Mouse (Mus musculus) sigmoid colon, adult 10 weeks (tissue): ENCODE data around the gene Psmb6. TPM values are rescaled to one million over a fixed set of nuclear protein-coding genes. Genes with fewer than 3 reads are reported as not detected.

ENCODE experiments used
- polyA plus RNA-seq: library from polyadenylated mRNA; stranded (reverse); fragments of 350-450 nt; fragmentation: Illumina TruSeq; extraction: RNeasy Lipid Tissue Mini Kit (QIAGEN cat#74804); gene quantifications from one replicate; pipeline ENCODE4 v1.2.3, GENCODE M21; 2014; ENCODE audit warnings: low read depth, low replicate concordance

The Psmb6 gene
- polyA plus RNA-seq, result 16.2 TPM

GRCm38 (mm10) chr11:70525184-70525678, at the start of gene Psmb6:
Psmb6 (plus strand) TSS chr11:70525367.

GRCm38 (mm10) chr11:70504970-70505369, 20.2 kb upstream of the Psmb6 start, which contains the start of gene Tm4sf5:
Tm4sf5 (plus strand) TSS chr11:70505244.

DNA sequence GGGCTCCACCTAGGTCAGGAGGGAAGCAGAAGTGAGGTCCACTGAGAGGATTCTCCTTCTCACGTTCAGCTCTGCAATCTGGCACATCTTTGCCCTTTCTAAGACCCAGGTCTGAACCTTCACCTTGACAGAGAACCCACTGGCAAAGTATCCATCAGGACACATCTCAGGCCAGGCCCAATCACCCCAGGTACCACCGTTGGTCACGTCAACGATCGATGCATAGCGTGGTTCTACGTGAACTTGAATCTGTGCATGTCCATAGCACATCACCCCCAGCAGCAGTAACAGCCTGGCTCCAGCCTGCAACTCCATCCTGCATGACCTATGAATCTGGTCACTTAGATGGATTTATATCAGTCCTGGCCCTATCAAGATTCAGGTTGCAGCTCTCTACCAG, 10.9 kb upstream of the Psmb6 start, which contains the start of gene Vmo1:
Vmo1 (minus strand) TSS at position 329 of the 400 bp plus-strand sequence.

GRCm38 (mm10) chr11:70518923-70519322, 6.2 kb upstream of the Psmb6 start, which contains the start of gene Gltpd2:
Gltpd2 (plus strand) TSS chr11:70519196.

GRCm38 (mm10) chr11:70532839-70533238, 7.7 kb downstream of the Psmb6 start, which contains the start of gene Gm40193:
Gm40193 (minus strand) TSS chr11:70532939.

DNA sequence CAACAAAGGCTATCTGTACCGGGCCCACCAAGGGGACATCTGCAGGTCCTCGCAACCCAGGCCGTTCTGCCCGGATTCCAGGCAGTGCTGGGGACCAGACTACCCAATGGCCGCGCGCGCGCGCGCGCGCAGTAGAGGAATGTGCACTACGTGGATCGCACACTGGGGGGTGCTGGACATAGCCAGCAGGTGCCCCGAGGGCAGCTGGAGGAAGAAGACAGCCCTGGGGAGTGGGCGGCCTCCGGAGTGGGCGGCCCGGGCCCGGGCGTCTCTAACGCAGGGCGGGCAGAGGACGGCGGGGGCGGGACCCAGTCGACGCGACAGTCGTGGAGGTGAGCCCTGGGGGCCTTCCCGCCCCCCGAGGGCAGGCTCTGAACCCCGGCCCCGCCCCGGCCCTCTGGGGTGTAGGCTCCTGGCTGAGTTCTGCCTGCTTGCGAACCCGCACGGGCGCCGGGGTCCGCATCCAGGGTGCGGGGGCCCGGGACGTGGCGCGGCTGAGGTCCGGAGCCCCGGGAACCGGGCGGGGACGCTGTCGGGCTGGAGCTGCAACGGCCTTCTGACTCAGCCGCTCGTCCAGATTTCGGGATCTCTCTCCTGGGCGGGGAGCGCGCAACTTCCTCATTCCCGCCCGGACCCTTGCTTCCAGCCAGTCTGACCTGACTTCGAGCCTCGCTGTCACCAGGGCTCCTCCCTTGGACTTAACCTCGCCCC, 14.9 kb downstream of the Psmb6 start, which contains the start of gene Pld2:
Pld2 (plus strand) TSS at position 188 of the 711 bp plus-strand sequence.

DNA sequence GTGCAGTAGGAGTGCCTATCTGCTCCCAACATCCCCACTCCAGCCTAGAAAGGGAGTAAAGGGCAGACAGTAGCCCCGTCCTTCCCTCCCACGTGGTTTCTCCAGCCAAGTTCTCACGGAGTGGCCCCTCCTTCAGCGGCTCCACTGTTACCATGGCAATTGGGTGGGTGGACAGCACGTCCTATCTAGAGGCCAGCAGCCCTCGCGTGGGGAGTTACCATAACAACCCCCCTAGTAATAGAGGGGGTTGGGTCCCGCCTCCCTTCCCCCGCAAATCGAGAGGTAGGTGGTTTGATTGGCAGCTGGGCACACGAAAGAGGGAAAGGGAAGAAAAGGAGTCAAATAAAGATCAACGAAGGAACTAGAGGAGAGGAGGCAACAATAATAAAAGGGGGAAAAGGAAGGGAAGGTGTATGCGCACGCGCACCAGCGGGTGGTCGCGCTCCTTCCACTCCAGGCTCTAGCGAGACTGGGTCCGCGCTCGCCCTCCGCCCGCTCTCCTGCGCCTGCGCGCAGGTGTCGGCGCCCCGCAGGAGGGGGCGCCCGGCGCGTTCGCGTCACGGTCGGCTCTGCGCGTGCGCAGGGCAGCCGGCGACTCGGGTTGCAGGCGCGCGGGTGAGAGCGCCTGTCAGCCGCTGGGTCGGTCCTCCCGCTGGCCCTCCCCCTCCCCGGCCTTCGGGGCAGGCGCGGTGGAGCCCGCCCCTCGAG, 37.3 kb downstream of the Psmb6 start, which contains the start of gene Mink1:
Mink1 (plus strand) TSS at position 595 of the 708 bp plus-strand sequence.

Other genes starting within 250 kb of the Psmb6 start
- not detected for gene Alox12e, start 202.7 kb upstream of the Psmb6 start, polyA plus RNA-seq
- 5.9 TPM for gene Alox15, start 173.3 kb upstream of the Psmb6 start, polyA plus RNA-seq
- 6.3 TPM for gene Pelp1, start 115.3 kb upstream of the Psmb6 start, polyA plus RNA-seq
- gene Arrb2, start 92.7 kb upstream of the Psmb6 start, polyA plus RNA-seq, result 0.47 TPM
- gene Med11, start 73.4 kb upstream of the Psmb6 start, polyA plus RNA-seq, result 8.1 TPM
- 0.28 TPM for gene Zmynd15, start 65.9 kb upstream of the Psmb6 start, polyA plus RNA-seq
- gene Cxcl16, start 65.4 kb upstream of the Psmb6 start, polyA plus RNA-seq, result 12.0 TPM
- gene Tm4sf5, start 20.1 kb upstream of the Psmb6 start, polyA plus RNA-seq, result 1.6 TPM
- gene Vmo1, start 10.8 kb upstream of the Psmb6 start, polyA plus RNA-seq, result not detected
- gene Gltpd2, start 6.2 kb upstream of the Psmb6 start, polyA plus RNA-seq, result not detected
- not detected for gene Gm40193, start 7.6 kb downstream of the Psmb6 start, polyA plus RNA-seq
- 0.85 TPM for gene Pld2, start 14.7 kb downstream of the Psmb6 start, polyA plus RNA-seq
- 4.6 TPM for gene Mink1, start 37.5 kb downstream of the Psmb6 start, polyA plus RNA-seq
- not detected for gene 4930544D05Rik, start 90.5 kb downstream of the Psmb6 start, polyA plus RNA-seq
- not detected for gene Chrne, start 93.8 kb downstream of the Psmb6 start, polyA plus RNA-seq
- gene Gp1ba, start 113.8 kb downstream of the Psmb6 start, polyA plus RNA-seq, result not detected
- 43.3 TPM for gene Rnf167, start 121.9 kb downstream of the Psmb6 start, polyA plus RNA-seq
- 26.7 TPM for gene Slc25a11, start 122.1 kb downstream of the Psmb6 start, polyA plus RNA-seq
- 141 TPM for gene Pfn1, start 129.3 kb downstream of the Psmb6 start, polyA plus RNA-seq
- gene Eno3, start 131.8 kb downstream of the Psmb6 start, polyA plus RNA-seq, result 22.6 TPM
- gene Spag7, start 144.0 kb downstream of the Psmb6 start, polyA plus RNA-seq, result 18.2 TPM
- gene Camta2, start 162.7 kb downstream of the Psmb6 start, polyA plus RNA-seq, result 2.2 TPM
- gene Inca1, start 174.8 kb downstream of the Psmb6 start, polyA plus RNA-seq, result 0.85 TPM
- gene Kif1c, start 175.2 kb downstream of the Psmb6 start, polyA plus RNA-seq, result 24.2 TPM
- 3.8 TPM for gene Zfp3, start 238.8 kb downstream of the Psmb6 start, polyA plus RNA-seq